Mouse (Mus musculus): ENCODE measurements around the gene Aox2. TPM values are rescaled to one million over a fixed set of nuclear protein-coding genes. Genes with fewer than 3 reads are reported as not detected.

Aox2 gene
- total and polyA plus RNA-seq, 3 experiments, result not detected

- in situ Hi-C loops (cut with MboI; ENCODE audit: low pct_ligation_motif_present, low pct_unique_long_range_greater_than_20kb, low sequenced_read_pairs), result no loop called here
- no peaks in the 10 kb centered on the region for H3K4me1 ChIP-seq (ENCODE audit: control insufficient read depth in 1 of 2, insufficient read depth in 2 of 2)
- TF ChIP-seq HCFC1 (IDR thresholded peaks at IDR 0.05; ENCODE audit: low read depth, low read length), result no peak
- 0 out of 2 replicates have a peak, but pooled peaks have one; percentile 25 for TF ChIP-seq ZMIZ1 (IDR thresholded peaks at IDR 0.05; ENCODE audit: low read depth, low read length)
Measured at GRCm38 (mm10) chr1:58407321-58407720, 129.2 kb downstream of the Aox2 start.

GRCm38 (mm10) chr1:58408141-58408540 lies 130.0 kb downstream of the Aox2 start:
- Histone ChIP-seq H3K9ac (ENCODE audit: insufficient read depth, low read depth) (no peak overlapping the region), H3K4me1 (ENCODE audit: control insufficient read depth in 1 of 2, insufficient read depth in 2 of 2) (no peaks in the 10 kb centered on the region), H3K36me3 (replicated peaks in 1 of 2; ENCODE audit: control insufficient read depth in 1 of 2, insufficient read depth in 1 of 2, low read length in 1 of 2) (peaks cover 51 to 73% of the 10 kb centered on the region in 2 experiments), H3K9me3 (replicated peaks; ENCODE audit: low read length) (no peaks in the 10 kb centered on the region), H3K4me2 (ENCODE audit: insufficient read depth, low read depth, poor library complexity, severe bottlenecking) (no peak overlapping the region), H3K27me3 (replicated peaks) (no peaks in the 10 kb centered on the region), H3K27ac (ENCODE audit: insufficient read depth, low read depth) (no peak overlapping the region), H3K4me3 (replicated peaks in 1 of 3; ENCODE audit: low read depth in 2 of 3, low read length in 2 of 3, poor library complexity in 1 of 3) (no peak overlapping the region), H3K79me2 (replicated peaks; ENCODE audit: control insufficient read depth, extremely low read depth, insufficient read depth, poor library complexity, severe bottlenecking) (peaks cover 2% of the 10 kb centered on the region; the same call in 1 of the 2 replicates)
- dilution Hi-C loops (cut with MboI; ENCODE audit: extremely low pct_ligation_motif_present, extremely low pct_unique_long_range_greater_than_20kb, low sequenced_read_pairs) (no loop called here), in situ Hi-C loops (cut with MboI; ENCODE audit: low pct_ligation_motif_present, low pct_unique_long_range_greater_than_20kb, low sequenced_read_pairs) (no loop called here)
- no peak for DNase-seq (ENCODE audit: extremely low read depth)
- TF ChIP-seq EP300 (IDR thresholded peaks at IDR 0.05; ENCODE audit: low read length) (no peak), CTCF (conservative IDR thresholded peaks at IDR 0.05 in 1 of 2, IDR thresholded peaks at IDR 0.05 in 1 of 2; ENCODE audit: low read depth in 2 of 2, low read length in 2 of 2) (no peak), USF1 (IDR thresholded peaks at IDR 0.05; ENCODE audit: low read depth, low read length) (no peak), POLR2AphosphoS2 (IDR thresholded peaks at IDR 0.05; ENCODE audit: low read depth, low read length) (no peak; the same call in 1 of the 2 replicates), MAZ (IDR thresholded peaks at IDR 0.05; ENCODE audit: low read depth, low read length) (no peak), ZMIZ1 (IDR thresholded peaks at IDR 0.05; ENCODE audit: low read depth, low read length) (no peak), RCOR1 (conservative IDR thresholded peaks at IDR 0.05; ENCODE audit: low read depth, low read length) (no peak), MAFK (IDR thresholded peaks at IDR 0.05; ENCODE audit: insufficient replicate concordance, low read length) (no peak), ELF1 (IDR thresholded peaks at IDR 0.05; ENCODE audit: low read depth, low read length) (no peak), CHD1 (IDR thresholded peaks at IDR 0.05; ENCODE audit: low read depth, low read length) (no peak), PAX5 (IDR thresholded peaks at IDR 0.05; ENCODE audit: low read length) (no peak), ETS1 (conservative IDR thresholded peaks at IDR 0.05; ENCODE audit: low read depth, low read length) (no peak), IRF4 (IDR thresholded peaks at IDR 0.05; ENCODE audit: low read depth, low read length) (no peak), JUN (IDR thresholded peaks at IDR 0.05; ENCODE audit: insufficient read depth, low read depth, low read length) (no peak), UBTF (IDR thresholded peaks at IDR 0.05; ENCODE audit: low read depth, low read length) (no peak), USF2 (conservative IDR thresholded peaks at IDR 0.05; ENCODE audit: low read depth, low read length) (no peak), MXI1 (IDR thresholded peaks at IDR 0.05; ENCODE audit: low read depth, low read length) (no peak), MAX (IDR thresholded peaks at IDR 0.05; ENCODE audit: low read length) (no peak), E2F4 (IDR thresholded peaks at IDR 0.05; ENCODE audit: insufficient replicate concordance, low read depth, low read length) (no peak), NRF1 (IDR thresholded peaks at IDR 0.05; ENCODE audit: low read depth, low read length) (no peak)

More at GRCm38 (mm10) chr1:58407321-58407720, 129.2 kb downstream of the Aox2 start:
- H3K4me2 ChIP-seq (ENCODE audit: insufficient read depth, low read depth, poor library complexity, severe bottlenecking), result no peak overlapping the region
- no peak overlapping the region for H3K9ac ChIP-seq (ENCODE audit: insufficient read depth, low read depth)
- peaks cover 52 to 73% of the 10 kb centered on the region in 2 experiments for H3K36me3 ChIP-seq (replicated peaks in 1 of 2; ENCODE audit: control insufficient read depth in 1 of 2, insufficient read depth in 1 of 2, low read length in 1 of 2)
- H3K9me3 ChIP-seq (replicated peaks; ENCODE audit: low read length), result no peaks in the 10 kb centered on the region
- no peak overlapping the region for H3K27ac ChIP-seq (ENCODE audit: insufficient read depth, low read depth)
- dilution Hi-C loops (cut with MboI; ENCODE audit: extremely low pct_ligation_motif_present, extremely low pct_unique_long_range_greater_than_20kb, low sequenced_read_pairs), result no loop called here
- no peaks in the 10 kb centered on the region for H3K79me2 ChIP-seq (replicated peaks; ENCODE audit: control insufficient read depth, extremely low read depth, insufficient read depth, poor library complexity, severe bottlenecking)
- no peaks in the 10 kb centered on the region for H3K27me3 ChIP-seq (replicated peaks)
- no peak for DNase-seq (ENCODE audit: extremely low read depth)
- no peak overlapping the region for H3K4me3 ChIP-seq (replicated peaks in 1 of 3; ENCODE audit: low read depth in 2 of 3, low read length in 2 of 3, poor library complexity in 1 of 3)
